Mouse (Mus musculus): ENCODE measurements around the gene Cenpf. TPM values are rescaled to one million over a fixed set of nuclear protein-coding genes. Genes with fewer than 3 reads are reported as not detected.
A peak's percentile ranks its signal among the peaks of the same experiment; 100 is the strongest.

Gene Cenpf
- total RNA-seq (2021): 10 to 100 TPM; 18.0 to 20.2 TPM

- peak; percentile 99 for DNase-seq
- intact Hi-C loops (cut with DNase I): no loop called here
Observed at GRCm38 (mm10) chr1:189687654-189688387, at the start of gene Cenpf. Gene Cenpf, minus strand, starts transcription at chr1:189688086.

GRCm38 (mm10) chr1:189732156-189732555 lies 44.3 kb upstream of the Cenpf start:
- intact Hi-C loops (cut with DNase I): loop anchor here (5.0 kb wide), 1 partner anchor 35 kb away; no protein-coding TSS in a partner anchor
- no peak for DNase-seq

GRCm38 (mm10) chr1:189731697-189732096 lies 43.8 kb upstream of the Cenpf start:
- intact Hi-C loops (cut with DNase I): loop anchor here (5.0 kb wide), 1 partner anchor 36 kb away; no protein-coding TSS in a partner anchor
- DNase-seq: peak in 1 of 2 experiments; percentile 36

GRCm38 (mm10) chr1:189729141-189729815 lies 41.4 kb upstream of the Cenpf start:
- no peak for DNase-seq
- intact Hi-C loops (cut with DNase I): no loop called here

GRCm38 (mm10) chr1:189728784-189729115 lies 40.9 kb upstream of the Cenpf start:
- intact Hi-C loops (cut with DNase I): no loop called here
- no peak for DNase-seq

- intact Hi-C loops (cut with DNase I): loop anchor here (2.0 kb wide), 1 partner anchor 91 kb away; no protein-coding TSS in a partner anchor
- DNase-seq: peak; percentile 90 to 91
Observed at GRCm38 (mm10) chr1:189727884-189728783, 40.2 kb upstream of the Cenpf start, which contains the start of gene Ptpn14. Gene Ptpn14, plus strand, starts transcription at chr1:189728268.

- DNase-seq: peak; percentile 77
- intact Hi-C loops (cut with DNase I): loop anchor here (2.0 kb wide), 1 partner anchor 91 kb away; no protein-coding TSS in a partner anchor
Observed at GRCm38 (mm10) chr1:189727346-189727883, 39.5 kb upstream of the Cenpf start.

GRCm38 (mm10) chr1:189726121-189726520 lies 38.2 kb upstream of the Cenpf start:
- intact Hi-C loops (cut with DNase I): loop anchor here (2.0 kb wide), 1 partner anchor 93 kb away; no protein-coding TSS in a partner anchor

GRCm38 (mm10) chr1:189718600-189718999 lies 30.7 kb upstream of the Cenpf start:
- intact Hi-C loops (cut with DNase I): no loop called here
- no peak for DNase-seq

More at GRCm38 (mm10) chr1:189726121-189726520, 38.2 kb upstream of the Cenpf start:
- no peak for DNase-seq

GRCm38 (mm10) chr1:189717546-189717945 lies 29.7 kb upstream of the Cenpf start:
- intact Hi-C loops (cut with DNase I): no loop called here

GRCm38 (mm10) chr1:189715915-189716797 lies 28.3 kb upstream of the Cenpf start:
- intact Hi-C loops (cut with DNase I): no loop called here
- DNase-seq: no peak

More at GRCm38 (mm10) chr1:189717546-189717945, 29.7 kb upstream of the Cenpf start:
- DNase-seq: no peak

- no peak for DNase-seq
- intact Hi-C loops (cut with DNase I): no loop called here
Observed at GRCm38 (mm10) chr1:189709001-189709400, 21.1 kb upstream of the Cenpf start.

GRCm38 (mm10) chr1:189707419-189707818 lies 19.5 kb upstream of the Cenpf start:
- intact Hi-C loops (cut with DNase I): no loop called here
- DNase-seq: no peak

- DNase-seq: no peak
- intact Hi-C loops (cut with DNase I): no loop called here
Observed at GRCm38 (mm10) chr1:189707014-189707413, 19.1 kb upstream of the Cenpf start.

- no peak for DNase-seq
- intact Hi-C loops (cut with DNase I): no loop called here
Observed at GRCm38 (mm10) chr1:189706040-189706645, 18.3 kb upstream of the Cenpf start.

GRCm38 (mm10) chr1:189703591-189703990 lies 15.7 kb upstream of the Cenpf start:
- DNase-seq: no peak
- intact Hi-C loops (cut with DNase I): no loop called here

- intact Hi-C loops (cut with DNase I): no loop called here
- no peak for DNase-seq
Observed at GRCm38 (mm10) chr1:189703156-189703555, 15.3 kb upstream of the Cenpf start.

GRCm38 (mm10) chr1:189700990-189701389 lies 13.1 kb upstream of the Cenpf start:
- intact Hi-C loops (cut with DNase I): loop anchor here (1.0 to 2.0 kb wide), 3 partner anchors 182 to 272 kb away; no protein-coding TSS in a partner anchor
- DNase-seq: peak; percentile 76 to 84

- intact Hi-C loops (cut with DNase I): loop anchor here (2.0 kb wide), 2 partner anchors 183 to 273 kb away; no protein-coding TSS in a partner anchor
- DNase-seq: no peak
Observed at GRCm38 (mm10) chr1:189700186-189700585, 12.3 kb upstream of the Cenpf start.

Measured in heart, postnatal 10 days (tissue).